Mouse (Mus musculus): ENCODE data around the gene Spata31d1a. TPM values are rescaled to one million over a fixed set of nuclear protein-coding genes. Genes with fewer than 3 reads are reported as not detected.
A peak's percentile ranks its signal among the peaks of the same experiment; 100 is the strongest.
"Not testable (repeated sequence)": the region's sequence is repeated elsewhere in the genome, so short reads cannot be mapped to it uniquely, and the experiment has no call there.

Spata31d1a gene
- polyA plus RNA-seq, 1 experiment from 2014 or later, result 0.20 TPM

DNA sequence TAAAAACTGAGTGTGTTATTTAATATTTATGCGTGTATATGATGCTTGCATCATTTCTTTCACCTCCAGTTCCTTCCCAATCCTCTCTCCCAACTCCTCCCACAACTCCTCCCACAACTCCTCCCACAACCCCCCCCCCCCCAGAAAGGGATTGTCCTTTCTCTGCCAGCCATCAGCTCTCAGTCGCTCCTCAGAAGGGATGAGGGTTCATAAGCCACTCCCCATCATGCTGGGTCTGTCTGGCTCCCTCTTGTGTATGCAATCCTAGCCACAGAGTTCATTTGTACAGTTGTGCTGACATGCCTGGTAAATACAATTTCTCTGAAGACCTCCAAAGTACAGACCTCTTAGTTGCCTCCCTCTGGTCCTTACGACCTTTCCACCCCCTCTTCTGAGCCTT lies 25.1 kb upstream of the Spata31d1a start:
- H3K9ac ChIP-seq (replicated peaks; ENCODE audit: low read depth, low read length), result no peak overlapping the region
- no peaks in the 10 kb centered on the region for H3K36me3 ChIP-seq (ENCODE audit: control insufficient read depth, insufficient read depth)
- no peak for ATAC-seq
- H3K27ac ChIP-seq (ENCODE audit: low read length), result no peak overlapping the region
- H3K4me2 ChIP-seq (ENCODE audit: low read length), result no peak overlapping the region
- H3K4me1 ChIP-seq (replicated peaks; ENCODE audit: control insufficient read depth, insufficient read depth, low read length), result no peaks in the 10 kb centered on the region
- H3K9me3 ChIP-seq (ENCODE audit: control insufficient read depth, low read length), result no peaks in the 10 kb centered on the region
- no peaks in the 10 kb centered on the region for H3K27me3 ChIP-seq (replicated peaks; ENCODE audit: control insufficient read depth, insufficient read depth, low read length)
- WGBS, result 31% methylated on average over 3 of the region's 3 CpGs
- H3K4me3 ChIP-seq (replicated peaks; ENCODE audit: low read length), result no peak overlapping the region

DNA sequence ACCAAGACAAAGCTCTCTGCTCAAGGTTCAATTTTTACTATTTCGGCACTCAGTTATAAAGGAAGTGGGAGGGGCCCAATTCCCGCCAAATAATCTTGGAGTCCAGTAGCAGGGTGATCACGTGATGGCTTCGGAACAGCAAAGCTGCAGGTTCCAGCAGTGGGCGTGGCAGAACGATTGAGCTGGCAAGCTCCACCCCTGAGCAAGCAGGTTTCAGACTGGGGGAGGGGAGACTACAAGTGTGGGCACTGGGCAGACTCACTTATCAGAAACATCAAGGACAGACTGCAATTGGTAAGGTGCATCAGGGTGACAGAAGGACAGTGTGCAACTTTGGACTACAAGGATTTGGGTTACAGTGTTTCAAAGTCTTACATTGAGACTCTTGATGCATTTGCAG lies 24.2 kb upstream of the Spata31d1a start:
- H3K27ac ChIP-seq (ENCODE audit: low read length); H3K4me2 ChIP-seq (ENCODE audit: low read length); ATAC-seq; H3K9ac ChIP-seq (replicated peaks; ENCODE audit: low read depth, low read length); H3K4me3 ChIP-seq (replicated peaks; ENCODE audit: low read length); H3K9me3 ChIP-seq (ENCODE audit: control insufficient read depth, low read length); H3K36me3 ChIP-seq (ENCODE audit: control insufficient read depth, insufficient read depth); H3K27me3 ChIP-seq (replicated peaks; ENCODE audit: control insufficient read depth, insufficient read depth, low read length); H3K4me1 ChIP-seq (replicated peaks; ENCODE audit: control insufficient read depth, insufficient read depth, low read length): not testable (repeated sequence)
- WGBS, result 36% methylated on average over 6 of the region's 6 CpGs

DNA sequence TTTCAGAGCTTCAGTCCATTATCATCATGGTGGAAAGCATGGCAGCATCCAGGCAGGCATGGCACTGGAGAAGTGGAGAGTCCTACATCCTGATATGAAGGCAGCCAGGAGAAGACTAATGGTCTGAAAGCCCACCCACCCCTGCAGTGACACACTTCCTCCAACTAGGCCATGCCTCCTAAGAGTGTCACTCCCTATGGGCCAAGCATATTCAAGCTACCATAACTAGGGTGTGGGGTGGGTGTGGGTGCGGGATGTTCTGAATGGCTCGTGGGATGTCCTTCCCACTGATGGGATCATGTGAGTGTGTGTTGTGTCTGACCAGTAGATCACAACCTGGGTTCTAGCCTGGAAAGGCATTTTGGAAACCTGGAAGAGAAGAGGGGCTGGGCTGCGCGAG lies 23.8 kb upstream of the Spata31d1a start:
- H3K9me3 ChIP-seq (ENCODE audit: control insufficient read depth, low read length), result no peaks in the 10 kb centered on the region
- no peak overlapping the region for H3K27ac ChIP-seq (ENCODE audit: low read length)
- no peak overlapping the region for H3K4me2 ChIP-seq (ENCODE audit: low read length)
- no peaks in the 10 kb centered on the region for H3K4me1 ChIP-seq (replicated peaks; ENCODE audit: control insufficient read depth, insufficient read depth, low read length)
- ATAC-seq, result no peak
- WGBS, result 96% methylated on average over 2 of the region's 4 CpGs
- no peaks in the 10 kb centered on the region for H3K36me3 ChIP-seq (ENCODE audit: control insufficient read depth, insufficient read depth)
- H3K4me3 ChIP-seq (replicated peaks; ENCODE audit: low read length), result no peak overlapping the region
- H3K9ac ChIP-seq (replicated peaks; ENCODE audit: low read depth, low read length), result no peak overlapping the region
- H3K27me3 ChIP-seq (replicated peaks; ENCODE audit: control insufficient read depth, insufficient read depth, low read length), result no peaks in the 10 kb centered on the region

DNA sequence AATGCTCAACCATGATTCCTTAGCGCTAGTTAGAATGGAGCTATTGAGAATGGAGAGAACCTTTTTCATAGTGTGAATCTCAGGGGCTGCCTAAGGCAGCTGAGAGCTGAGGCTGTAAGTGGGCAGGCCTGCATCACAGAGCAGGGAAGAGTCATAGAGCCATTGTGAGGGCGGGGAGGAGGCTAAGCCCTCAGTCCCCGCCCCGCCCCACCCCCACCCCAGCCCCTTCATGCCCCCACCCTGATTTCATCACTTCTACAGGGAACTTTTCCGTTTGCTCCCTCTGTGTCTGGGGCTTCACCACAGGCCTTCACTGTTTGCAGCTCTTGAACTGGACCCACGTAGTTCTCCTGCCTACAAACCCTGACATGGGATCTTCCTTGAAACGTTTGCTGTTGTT lies 21.5 kb upstream of the Spata31d1a start, which contains the start of gene Spata31d1d:
Gene Spata31d1d, minus strand, starts transcription at position 101 of the 400 bp plus-strand sequence.
- no peak for ATAC-seq
- no peaks in the 10 kb centered on the region for H3K9me3 ChIP-seq (ENCODE audit: control insufficient read depth, low read length)
- WGBS, result 48% methylated on average over 7 of the region's 7 CpGs
- H3K4me2 ChIP-seq (ENCODE audit: low read length), result no peak within 1 kb of the TSS
- H3K36me3 ChIP-seq (ENCODE audit: control insufficient read depth, insufficient read depth), result no peaks in the 10 kb centered on the region
- H3K9ac ChIP-seq (replicated peaks; ENCODE audit: low read depth, low read length), result no peak within 1 kb of the TSS
- no peak within 1 kb of the TSS for H3K4me3 ChIP-seq (replicated peaks; ENCODE audit: low read length)
- no peak within 1 kb of the TSS for H3K27ac ChIP-seq (ENCODE audit: low read length)
- H3K27me3 ChIP-seq (replicated peaks; ENCODE audit: control insufficient read depth, insufficient read depth, low read length), result no peaks in the 10 kb centered on the region
- 0 out of 2 replicates have a peak, but pooled peaks cover 3% of the 10 kb centered on the region for H3K4me1 ChIP-seq (replicated peaks; ENCODE audit: control insufficient read depth, insufficient read depth, low read length)

DNA sequence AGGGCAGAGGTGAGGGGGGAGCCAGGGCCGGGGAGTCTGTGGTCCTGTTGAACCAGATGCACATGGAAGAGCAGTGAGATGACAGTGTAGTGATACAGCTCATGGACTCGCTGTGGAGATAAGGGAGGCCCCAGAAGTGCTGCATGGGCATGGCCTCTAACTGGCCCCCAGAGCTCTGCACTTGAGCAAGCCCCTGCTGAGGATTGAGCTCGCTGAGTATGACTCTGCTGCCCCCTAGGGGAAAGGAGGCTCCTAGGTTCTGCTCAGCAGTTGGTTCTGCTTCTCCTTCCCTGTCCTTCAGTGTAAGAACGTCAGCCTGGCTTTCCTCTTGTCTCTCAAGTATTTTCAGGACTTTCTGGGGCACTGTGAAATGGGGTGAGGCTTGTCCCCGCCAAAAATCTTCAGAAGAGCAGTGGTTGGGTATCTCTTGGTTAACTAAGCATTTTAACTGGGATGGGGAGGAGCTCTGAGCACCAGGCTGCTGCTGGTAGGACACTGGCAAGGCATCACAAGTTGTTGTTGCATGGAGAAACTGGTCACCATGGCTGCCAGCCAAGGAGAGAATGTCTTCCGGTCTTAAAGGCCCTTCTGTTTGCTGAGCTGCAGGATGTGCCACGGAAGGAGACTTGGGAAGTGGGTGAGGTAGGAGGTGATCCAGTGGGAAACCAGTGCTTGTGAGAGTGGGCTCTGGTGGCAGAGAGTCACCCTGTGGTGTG lies 18.4 kb upstream of the Spata31d1a start:
- Histone ChIP-seq H3K4me3 (replicated peaks; ENCODE audit: low read length) (no peak overlapping the region), H3K4me1 (replicated peaks; ENCODE audit: control insufficient read depth, insufficient read depth, low read length) (0 out of 2 replicates have a peak, but pooled peaks cover 3% of the 10 kb centered on the region), H3K36me3 (ENCODE audit: control insufficient read depth, insufficient read depth) (no peaks in the 10 kb centered on the region), H3K9ac (replicated peaks; ENCODE audit: low read depth, low read length) (no peak overlapping the region), H3K27me3 (replicated peaks; ENCODE audit: control insufficient read depth, insufficient read depth, low read length) (no peaks in the 10 kb centered on the region), H3K27ac (ENCODE audit: low read length) (no peak overlapping the region), H3K4me2 (ENCODE audit: low read length) (no peak overlapping the region), H3K9me3 (ENCODE audit: control insufficient read depth, low read length) (no peaks in the 10 kb centered on the region)
- peak; percentile 90 for ATAC-seq
- WGBS, result 31% methylated on average over 7 of the region's 7 CpGs

DNA sequence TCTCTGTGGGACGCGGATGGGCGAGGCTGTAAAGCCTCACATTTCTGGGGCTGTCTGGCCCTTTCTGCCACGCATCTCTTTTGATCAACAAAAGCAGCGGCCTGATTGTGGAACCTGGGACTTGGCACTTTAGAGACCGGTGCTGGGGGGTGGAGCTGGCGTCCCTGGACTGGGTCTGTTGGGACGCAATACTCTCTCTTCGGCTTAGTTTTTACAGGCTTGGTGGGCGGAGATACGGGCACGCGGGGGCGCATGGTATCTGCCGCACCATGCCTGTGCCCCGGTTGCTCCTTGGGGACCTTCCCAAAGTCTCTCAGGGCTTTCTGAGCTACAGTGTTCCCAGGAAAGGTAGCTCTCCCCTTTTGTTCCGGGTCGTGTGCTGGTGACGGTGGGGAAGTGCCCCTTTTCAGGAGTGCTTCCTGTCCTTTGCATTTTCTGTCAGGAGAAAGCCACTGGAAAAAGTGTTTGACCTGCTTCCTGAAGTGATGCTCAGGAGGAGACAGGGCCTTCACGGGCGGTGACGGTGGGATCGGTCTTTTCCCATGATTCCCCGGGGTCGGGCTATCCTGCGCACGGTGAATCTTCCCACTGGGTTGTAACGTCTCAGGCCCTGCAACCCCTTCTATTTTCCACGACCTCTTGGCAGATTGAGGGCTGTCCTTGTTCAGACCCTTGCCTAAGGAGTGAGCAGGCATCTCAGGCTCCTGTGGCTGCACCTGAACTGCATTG lies 16.2 kb upstream of the Spata31d1a start:
- Histone ChIP-seq H3K27ac (ENCODE audit: low read length) (no peak overlapping the region), H3K9ac (replicated peaks; ENCODE audit: low read depth, low read length) (no peak overlapping the region), H3K9me3 (ENCODE audit: control insufficient read depth, low read length) (no peaks in the 10 kb centered on the region), H3K4me1 (replicated peaks; ENCODE audit: control insufficient read depth, insufficient read depth, low read length) (0 out of 2 replicates have a peak, but pooled peaks cover 3% of the 10 kb centered on the region), H3K4me2 (ENCODE audit: low read length) (peak overlapping the region; percentile 39), H3K27me3 (replicated peaks; ENCODE audit: control insufficient read depth, insufficient read depth, low read length) (no peaks in the 10 kb centered on the region), H3K4me3 (replicated peaks; ENCODE audit: low read length) (0 out of 2 replicates have a peak overlapping the region, but pooled peaks have one; percentile 4), H3K36me3 (ENCODE audit: control insufficient read depth, insufficient read depth) (no peaks in the 10 kb centered on the region)
- 35% methylated on average over 29 of the region's 29 CpGs for WGBS
- no peak for ATAC-seq

DNA sequence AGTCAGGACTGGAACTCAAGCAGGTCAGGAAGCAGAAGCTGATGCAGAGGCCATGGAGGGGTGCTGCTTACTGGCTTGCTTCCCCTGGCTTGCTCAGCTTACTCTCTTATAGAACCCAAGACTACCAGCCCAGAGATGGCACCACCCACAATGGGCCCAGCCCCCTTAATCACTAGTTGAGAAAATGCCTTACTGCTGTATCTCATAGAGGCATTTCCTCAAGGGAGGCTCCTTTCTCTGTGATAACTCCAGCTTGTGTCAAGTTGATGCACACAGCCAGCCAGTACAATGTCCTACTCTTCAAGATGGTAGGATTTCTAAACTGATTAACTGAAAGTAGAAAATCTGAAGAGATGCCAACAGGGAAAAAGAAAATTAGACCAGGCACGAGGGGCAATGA lies 12.0 kb upstream of the Spata31d1a start:
- not testable (repeated sequence) for H3K27ac ChIP-seq (ENCODE audit: low read length); H3K4me1 ChIP-seq (replicated peaks; ENCODE audit: control insufficient read depth, insufficient read depth, low read length); H3K4me3 ChIP-seq (replicated peaks; ENCODE audit: low read length); H3K4me2 ChIP-seq (ENCODE audit: low read length); ATAC-seq; H3K9ac ChIP-seq (replicated peaks; ENCODE audit: low read depth, low read length); H3K27me3 ChIP-seq (replicated peaks; ENCODE audit: control insufficient read depth, insufficient read depth, low read length); H3K9me3 ChIP-seq (ENCODE audit: control insufficient read depth, low read length); H3K36me3 ChIP-seq (ENCODE audit: control insufficient read depth, insufficient read depth)
- 85% methylated on average over 1 of the region's 1 CpGs for WGBS

DNA sequence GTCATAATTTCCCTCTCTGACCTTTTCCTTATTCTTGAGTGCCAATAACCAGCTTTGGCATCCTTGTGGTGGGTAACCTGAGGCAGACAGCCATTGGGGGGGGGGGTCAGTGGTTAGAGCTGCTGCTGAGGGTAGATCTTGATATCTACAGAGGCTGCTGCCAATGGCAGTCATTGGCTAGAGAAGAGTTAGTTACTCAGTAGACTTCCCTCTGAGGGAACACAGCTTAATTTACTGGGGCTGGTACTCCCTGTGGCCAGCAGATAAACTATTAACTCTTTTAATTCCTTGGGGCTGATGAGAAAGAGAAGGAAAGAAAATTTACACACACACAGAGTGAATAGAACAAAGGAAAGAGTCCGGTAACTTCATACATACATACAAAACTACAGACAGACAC lies 9.3 kb upstream of the Spata31d1a start:
- 89% methylated on average over 1 of the region's 1 CpGs for WGBS
- H3K27ac ChIP-seq (ENCODE audit: low read length), result no peak overlapping the region
- no peak overlapping the region for H3K4me2 ChIP-seq (ENCODE audit: low read length)
- no peak overlapping the region for H3K4me3 ChIP-seq (replicated peaks; ENCODE audit: low read length)
- no peaks in the 10 kb centered on the region for H3K27me3 ChIP-seq (replicated peaks; ENCODE audit: control insufficient read depth, insufficient read depth, low read length)
- ATAC-seq, result no peak
- H3K4me1 ChIP-seq (replicated peaks; ENCODE audit: control insufficient read depth, insufficient read depth, low read length), result no peaks in the 10 kb centered on the region
- H3K9ac ChIP-seq (replicated peaks; ENCODE audit: low read depth, low read length), result no peak overlapping the region
- H3K36me3 ChIP-seq (ENCODE audit: control insufficient read depth, insufficient read depth), result no peaks in the 10 kb centered on the region
- no peaks in the 10 kb centered on the region for H3K9me3 ChIP-seq (ENCODE audit: control insufficient read depth, low read length)

DNA sequence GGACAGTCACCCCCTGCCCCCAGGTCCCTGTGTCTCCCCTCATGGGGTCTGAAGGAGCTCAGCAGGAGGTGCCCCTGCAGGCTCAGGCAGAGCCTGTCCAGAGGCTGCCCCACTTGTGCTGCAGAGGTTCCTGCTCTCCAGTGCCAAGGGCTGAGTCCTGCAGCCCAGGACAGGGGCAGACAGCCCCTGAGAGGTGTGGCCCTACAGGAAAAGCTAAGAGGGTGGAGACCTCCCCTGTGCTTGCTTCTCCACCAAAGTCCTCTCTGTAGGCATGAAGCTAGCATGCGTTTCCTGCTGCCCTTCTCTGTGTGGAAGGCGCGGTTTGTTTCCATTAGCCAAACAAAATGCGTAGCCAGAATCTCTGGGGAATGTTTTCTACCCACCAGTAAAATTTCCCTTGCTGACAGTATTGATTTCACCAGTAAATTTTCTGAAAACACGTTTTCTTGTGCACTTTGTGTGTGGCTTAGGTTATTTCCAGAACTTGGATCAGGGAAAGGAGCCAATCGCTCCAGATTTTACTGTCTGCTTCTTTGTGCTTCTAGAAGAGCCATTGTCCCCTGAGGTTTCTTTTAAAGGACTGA lies 8.8 kb upstream of the Spata31d1a start:
- not testable (repeated sequence) for H3K4me1 ChIP-seq (replicated peaks; ENCODE audit: control insufficient read depth, insufficient read depth, low read length); ATAC-seq; H3K9me3 ChIP-seq (ENCODE audit: control insufficient read depth, low read length); H3K4me2 ChIP-seq (ENCODE audit: low read length); H3K9ac ChIP-seq (replicated peaks; ENCODE audit: low read depth, low read length); H3K27ac ChIP-seq (ENCODE audit: low read length); H3K27me3 ChIP-seq (replicated peaks; ENCODE audit: control insufficient read depth, insufficient read depth, low read length); H3K4me3 ChIP-seq (replicated peaks; ENCODE audit: low read length); H3K36me3 ChIP-seq (ENCODE audit: control insufficient read depth, insufficient read depth)
- WGBS, result 44% methylated on average over 6 of the region's 6 CpGs
